Mouse (Mus musculus) mouse trophoblast stem cell (cell line): Measurements from ENCODE around the gene Inca1.

ENCODE experiments used
- in situ Hi-C, 2 experiments: fragments of 300-500 bp; cut with MseI, MboI; formaldehyde crosslinking; loops; 2 replicates in 1 of 2; 3 replicates in 1 of 2; pipeline ENCODE4 v1.15.1; 2025

Gene Inca1

DNA sequence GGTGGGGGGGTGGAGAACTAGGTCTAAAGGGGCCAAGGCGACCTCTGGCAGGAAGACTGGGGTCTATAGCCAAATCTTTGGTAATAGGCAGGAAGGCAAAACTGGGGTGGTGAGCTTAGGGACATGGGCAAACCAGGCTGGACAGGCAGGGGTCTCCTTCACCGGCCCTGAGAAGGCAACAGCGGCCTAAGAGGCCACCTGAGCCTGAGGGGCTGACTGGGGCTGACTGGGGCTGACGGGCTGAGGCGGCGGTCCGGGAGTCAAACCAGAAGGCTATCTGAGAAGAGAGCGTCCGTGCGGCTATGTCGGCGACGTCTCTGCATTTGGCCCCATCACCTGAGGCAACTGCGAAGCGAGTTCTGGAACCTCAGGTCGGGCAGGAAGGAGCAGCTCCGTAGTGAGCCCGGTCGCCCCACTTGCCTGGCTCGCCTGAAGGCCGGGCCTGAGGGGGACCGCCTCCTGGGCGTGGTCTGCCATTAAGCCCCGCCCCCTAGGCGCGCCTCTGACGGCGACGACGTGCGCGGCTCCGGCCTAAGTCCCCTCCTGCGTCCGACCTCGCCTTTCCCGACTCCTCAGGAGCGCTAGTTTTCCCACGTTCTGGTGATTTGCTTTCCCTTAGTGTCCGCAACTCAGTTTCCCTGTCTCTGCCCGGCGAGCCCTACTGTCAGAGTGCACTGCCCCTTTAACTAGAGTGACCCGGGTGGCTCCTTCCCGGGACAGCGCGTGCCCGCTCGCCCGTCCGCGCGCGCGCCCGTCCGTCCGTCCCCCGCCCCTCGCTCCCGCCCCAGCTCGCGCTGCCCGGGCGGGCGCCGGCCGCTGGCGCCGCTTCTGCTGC lies at the start of gene Inca1, which contains the start of gene Kif1c:
TSS of gene Inca1 (minus strand) at position 434 of the 835 bp plus-strand sequence.
TSS of gene Kif1c (plus strand) at position 827 of the 835 bp plus-strand sequence.
- in situ Hi-C loops, result no loop called here

DNA sequence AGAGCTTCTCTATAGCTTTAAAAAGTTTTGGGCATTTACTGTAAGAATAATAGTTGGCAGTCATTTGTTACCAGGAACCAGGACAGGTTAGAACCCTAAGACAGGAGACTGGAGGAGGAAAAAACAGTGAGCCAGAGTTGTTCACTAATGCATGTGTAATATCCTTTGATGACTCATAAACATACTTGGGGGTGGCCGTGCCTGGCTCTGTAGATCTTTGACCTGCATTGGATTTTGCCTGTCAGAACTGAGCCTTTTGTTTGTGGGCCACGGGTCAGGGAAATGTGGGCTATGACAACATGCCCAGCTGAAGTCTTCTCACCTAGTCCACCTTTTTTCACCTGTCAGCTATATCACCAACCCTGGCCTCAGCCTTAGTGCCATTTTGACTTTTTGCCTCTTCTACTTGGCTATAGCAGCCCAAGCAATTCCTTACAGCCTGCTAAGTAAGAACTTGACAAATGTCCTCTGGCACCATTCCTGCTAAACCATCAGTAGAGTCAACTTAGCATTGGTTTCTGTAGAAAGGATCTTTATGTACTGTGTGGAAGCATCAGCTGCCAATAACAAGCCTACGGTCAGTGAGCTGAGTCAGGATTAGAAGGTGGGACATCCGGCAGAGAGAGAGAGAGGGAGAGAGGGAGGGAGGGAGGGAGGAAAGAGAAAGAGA lies 48.1 kb upstream of the Inca1 start:
- in situ Hi-C loops, result no loop called here

DNA sequence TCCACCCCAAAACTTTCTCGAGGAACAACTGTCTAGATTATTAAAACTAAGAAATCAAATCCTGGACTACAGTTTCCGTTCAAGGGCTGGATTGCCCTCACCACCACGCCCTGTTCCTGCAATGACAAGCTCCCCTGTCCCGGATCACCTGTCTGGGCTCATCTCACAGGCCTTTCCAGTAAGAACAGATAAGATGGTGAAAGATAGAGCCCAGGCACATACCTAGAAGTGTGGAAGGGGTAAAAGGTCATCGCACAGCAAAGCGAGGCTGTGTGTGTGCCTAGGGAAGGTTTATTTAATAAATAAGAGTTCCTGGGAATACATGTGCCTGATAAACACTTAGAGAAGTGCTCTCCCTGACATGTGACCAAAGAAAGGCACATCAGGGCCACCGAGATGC lies 45.7 kb upstream of the Inca1 start:
- in situ Hi-C loops, result no loop called here

DNA sequence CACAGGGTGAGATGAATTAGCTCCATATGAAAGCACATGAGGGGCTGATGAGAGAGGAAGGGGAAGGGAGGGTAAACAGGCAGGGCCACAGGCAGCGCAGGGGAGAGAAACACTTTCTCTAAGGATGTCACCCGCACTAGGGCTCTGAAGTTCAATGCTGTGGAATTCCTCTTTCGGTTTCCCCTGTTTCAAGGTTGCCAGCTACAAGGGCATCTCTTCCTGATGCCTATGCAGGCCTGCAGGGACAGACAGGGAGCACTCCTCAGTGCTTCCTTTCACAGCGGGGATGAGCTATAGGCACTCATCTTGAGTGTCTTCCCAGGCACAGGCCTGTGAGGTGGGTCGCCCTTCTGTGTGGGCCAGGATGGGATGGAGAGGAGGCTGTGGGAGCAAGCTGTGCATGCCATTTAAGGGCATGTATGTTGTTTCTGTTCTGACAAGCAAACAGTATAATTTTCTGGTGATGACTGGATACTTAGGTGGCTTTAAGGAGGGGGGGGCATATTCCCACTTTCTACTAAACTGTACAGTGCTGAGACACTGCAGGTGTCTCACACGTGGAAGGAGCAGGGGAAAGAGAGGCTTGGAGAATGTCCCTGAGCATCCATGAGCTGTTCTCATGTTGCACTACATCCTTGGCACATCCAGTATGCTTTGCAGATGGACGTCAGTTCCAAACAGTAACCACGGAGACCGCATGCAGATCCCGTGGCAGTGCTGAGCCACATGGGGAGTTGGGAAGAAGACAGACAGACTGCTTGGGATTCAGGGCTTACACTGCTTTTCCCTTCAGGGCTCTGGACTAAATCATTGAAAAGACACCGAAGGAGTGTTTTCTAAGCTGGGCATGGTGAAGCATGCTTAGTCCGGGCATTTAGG lies 42.9 kb upstream of the Inca1 start:
- in situ Hi-C loops, result no loop called here

DNA sequence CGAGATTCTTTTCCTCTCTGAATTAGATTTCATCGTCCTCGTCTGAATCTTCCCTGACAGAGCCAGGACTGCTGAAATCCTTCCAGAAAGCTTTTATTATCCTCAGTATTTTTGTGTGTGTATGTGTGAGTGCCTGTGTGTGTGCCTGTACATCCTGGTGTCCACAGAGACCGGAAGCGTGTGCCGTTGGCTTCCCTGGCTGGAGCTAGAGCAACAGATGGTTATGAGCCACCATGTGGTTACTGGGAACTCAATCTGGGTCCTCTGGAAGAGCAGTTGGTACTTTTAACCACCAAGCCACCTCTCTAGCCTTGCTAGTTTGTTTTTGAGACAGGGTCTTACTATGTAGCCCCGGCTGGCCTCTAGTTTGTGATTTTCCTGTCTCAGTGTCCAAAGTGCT lies 42.2 kb upstream of the Inca1 start:
- in situ Hi-C loops, result no loop called here

DNA sequence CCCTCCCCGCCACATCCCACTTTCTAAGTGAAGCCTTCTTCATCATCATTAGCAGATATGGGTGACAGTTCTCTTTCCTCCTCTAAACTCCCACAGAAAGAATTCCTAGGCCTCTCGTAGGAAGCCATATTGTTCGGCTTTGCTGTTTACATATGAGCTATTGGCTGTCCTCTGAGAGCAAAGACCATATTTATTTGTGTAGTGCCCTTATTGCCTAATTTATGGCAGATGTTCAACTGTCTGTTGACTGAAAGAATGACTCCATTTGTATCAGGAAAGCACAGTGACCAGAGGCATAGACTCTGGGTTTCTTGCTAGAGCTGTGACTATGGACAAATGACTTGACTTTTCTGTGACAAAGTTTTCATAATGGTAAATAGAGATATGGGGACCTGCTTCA lies 41.6 kb upstream of the Inca1 start:
- in situ Hi-C loops, result no loop called here

DNA sequence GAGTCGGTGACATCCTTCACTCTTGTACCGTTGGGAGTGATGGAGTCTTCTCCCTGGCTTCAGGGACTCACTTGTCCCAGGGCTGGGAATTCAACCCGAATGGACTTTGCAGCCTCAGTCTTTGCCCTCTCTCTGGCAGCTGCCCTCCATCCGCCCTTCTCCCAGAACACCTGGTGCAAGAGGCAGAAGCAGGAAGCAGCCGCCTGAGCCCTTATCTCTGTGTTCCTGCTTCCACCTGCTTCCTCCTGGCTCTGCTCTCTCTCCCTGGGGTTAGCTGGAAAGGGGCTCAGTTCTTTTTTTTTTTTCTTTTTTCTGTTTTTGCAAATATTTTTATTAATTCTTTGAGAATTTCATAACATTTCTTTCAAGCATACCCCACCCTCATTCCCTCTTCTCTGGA lies 37.8 kb upstream of the Inca1 start:
- in situ Hi-C loops, result no loop called here

DNA sequence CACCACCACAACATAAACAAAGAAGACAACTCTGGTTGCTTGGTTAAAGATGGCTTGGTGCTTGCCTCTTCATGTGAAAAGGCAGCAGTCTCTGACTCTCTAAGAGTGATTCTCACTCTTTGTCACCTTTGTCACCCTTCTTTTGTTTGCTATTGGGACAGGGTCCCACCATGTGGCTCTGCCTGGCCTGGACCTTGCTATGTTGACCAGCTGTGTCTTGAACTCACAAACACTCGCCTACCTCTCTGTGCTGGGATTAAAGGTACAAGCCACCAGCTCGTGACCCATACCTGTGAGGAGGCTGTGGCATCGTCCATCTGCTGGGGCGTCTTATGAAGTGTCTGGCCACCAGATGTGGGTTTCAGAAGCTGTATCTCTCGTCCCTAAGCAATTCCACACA lies 33.3 kb upstream of the Inca1 start:
- in situ Hi-C loops, result no loop called here

DNA sequence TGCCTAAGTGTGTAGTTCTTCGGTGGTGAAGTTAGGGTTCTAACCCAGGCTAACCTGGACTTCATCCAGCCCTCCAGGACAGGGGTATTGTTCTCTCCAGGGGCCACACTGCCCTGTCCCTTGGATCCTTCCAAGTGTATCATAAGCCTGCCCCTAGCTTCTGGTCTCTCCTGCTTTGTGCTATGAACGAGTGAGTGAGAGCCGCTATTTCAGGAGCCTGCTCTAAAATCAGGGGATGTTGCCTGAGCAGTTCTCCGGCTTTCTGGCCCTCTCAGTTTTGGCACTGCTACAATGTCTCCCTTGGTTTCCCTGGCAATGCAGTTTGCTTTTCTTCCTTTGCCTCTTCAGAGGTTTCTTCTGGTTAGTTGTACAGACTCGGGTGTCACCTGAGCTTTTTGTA lies 31.2 kb upstream of the Inca1 start:
- in situ Hi-C loops, result no loop called here

DNA sequence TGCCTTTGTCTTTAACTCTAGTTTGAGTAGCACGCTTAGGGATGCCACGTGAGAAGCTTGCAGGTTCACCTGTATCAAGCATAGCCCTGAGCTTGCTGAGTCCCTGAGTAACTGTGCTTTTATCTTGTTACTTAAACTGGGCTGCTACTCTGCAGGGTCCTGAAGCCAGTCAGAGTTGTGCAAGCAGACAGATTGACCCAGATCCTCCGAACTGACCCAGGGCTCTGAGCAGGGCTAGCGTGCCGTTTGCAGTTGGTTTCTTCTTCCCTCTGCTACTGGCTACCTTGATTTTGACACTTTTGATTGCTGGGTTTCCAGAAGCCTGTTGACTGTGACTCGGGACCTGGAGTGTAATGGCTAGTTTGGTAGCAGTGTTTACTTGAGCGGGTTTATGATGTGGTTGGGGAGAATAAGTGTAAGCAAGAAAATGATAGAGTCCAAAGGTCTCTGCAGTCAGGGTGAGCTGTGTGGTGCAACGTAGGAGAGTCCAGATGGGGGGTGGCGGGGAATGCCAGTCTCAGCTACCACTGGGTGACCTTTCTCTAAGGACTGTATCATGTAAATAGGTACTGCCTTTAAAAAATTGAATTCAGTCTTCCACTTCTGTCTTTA lies 30.6 kb upstream of the Inca1 start:
- in situ Hi-C loops, result no loop called here

DNA sequence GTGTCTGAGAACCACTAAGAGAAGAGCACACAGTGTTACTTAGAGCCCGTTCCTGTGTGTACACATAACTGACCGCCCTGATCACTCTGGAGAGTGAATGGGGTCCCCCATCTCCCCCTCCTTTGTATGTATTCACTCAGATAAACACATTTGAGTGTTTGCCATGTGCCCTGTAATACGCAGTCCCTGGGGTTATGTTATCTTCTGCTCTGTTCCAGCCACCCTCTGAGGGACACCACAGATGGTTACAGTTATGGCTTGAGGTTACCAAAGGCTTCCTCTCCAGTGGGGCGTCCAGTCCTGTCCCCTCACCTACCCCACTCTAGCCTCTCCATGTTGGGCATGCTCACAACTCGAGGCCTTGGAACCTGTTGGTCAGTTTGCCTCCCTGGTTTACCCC lies 27.4 kb upstream of the Inca1 start:
- in situ Hi-C loops, result no loop called here

DNA sequence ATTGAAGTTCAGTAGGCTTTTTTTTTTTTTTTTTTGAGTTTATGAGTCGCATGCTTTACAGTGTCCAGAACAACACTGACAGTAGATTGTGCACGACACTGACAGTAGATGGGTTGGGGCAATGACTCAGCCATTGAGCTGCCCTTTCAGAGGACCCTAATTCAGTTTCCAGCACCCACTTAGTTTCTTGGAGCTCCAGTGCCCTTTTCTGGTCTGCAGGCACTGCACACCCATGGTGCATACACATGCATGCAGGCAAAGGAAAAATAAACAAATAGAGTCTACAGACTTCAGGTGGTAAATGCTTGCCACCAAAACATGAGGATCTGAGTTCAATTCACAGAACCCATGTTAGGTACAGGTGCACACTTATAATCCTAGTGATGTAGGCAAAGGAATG lies 26.6 kb upstream of the Inca1 start:
- in situ Hi-C loops, result no loop called here

DNA sequence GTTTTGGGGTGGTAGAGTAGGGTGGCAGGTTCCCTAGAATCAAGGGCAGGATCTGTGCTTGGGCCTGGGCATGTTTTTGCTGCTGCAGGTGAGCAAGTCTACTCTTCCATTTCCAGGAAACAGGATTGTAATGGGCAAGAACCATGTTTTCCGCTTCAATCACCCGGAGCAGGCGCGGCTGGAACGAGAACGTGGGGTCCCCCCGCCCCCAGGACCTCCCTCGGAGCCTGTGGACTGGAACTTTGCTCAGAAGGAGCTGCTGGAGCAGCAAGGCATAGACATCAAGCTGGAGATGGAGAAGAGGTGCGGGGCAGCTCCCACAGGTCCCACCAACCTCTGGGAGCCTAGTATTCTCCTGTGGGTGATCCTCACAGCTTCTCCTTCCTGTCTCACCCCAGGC lies 24.8 kb upstream of the Inca1 start:
- in situ Hi-C loops, result no loop called here

DNA sequence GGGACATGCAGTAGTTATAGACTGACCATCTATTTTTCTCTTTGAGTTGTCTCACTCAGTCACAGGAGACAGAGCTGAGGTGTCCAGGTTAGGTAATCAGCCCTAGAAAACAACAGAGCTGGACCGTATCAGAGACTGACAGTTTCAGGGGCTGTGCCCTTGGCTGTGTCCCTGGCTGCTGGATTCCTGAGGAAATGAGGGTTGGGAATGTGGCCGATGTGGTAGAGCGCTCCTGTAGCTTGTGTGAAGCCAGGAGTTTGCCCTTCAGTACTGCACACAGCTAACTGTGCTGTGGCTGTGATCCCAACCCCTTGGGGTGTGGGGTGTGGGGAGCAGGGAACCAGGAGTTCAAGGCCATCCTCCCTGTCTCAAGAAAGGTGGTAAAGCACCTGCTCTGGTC lies 21.1 kb upstream of the Inca1 start:
- in situ Hi-C loops, result no loop called here

DNA sequence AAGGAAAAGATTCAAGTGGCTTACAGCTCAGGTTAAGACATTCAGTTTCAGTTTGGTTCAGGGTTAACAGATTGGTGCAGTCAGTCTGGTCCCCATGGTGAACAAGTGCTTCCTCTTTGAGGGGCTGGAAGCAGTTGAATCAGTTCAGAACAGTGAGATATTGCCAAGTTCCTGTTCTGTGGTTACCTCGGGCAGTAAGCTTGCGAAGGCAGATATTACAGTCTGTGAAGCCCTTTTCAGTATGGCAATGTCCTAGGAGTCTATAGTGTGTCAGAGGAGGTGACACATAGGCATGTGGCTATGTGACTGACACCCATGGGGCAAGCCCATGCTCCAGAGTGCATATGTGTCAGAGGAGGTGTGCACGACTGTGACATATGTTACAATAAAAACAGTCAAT lies 20.6 kb upstream of the Inca1 start:
- in situ Hi-C loops, result no loop called here

DNA sequence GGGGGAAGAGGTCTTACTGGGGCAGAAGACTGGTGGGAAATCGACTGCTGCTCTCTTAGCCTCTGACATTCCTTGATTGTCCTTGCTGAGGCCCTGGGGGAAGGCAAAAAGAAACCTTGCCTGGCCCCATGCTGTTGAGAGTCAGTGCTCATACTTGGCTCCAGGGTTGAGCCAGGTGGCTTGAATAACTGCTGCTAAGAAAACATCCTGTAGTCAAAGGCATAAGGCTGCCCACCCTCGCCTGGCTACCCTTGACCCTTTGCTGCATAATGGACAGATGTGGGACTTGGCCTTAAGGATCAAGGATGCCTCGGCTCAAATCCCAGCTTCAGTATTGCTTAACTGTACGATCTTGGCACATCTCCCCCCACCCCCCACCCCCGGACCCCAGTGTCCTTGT lies 18.5 kb upstream of the Inca1 start:
- in situ Hi-C loops, result no loop called here

DNA sequence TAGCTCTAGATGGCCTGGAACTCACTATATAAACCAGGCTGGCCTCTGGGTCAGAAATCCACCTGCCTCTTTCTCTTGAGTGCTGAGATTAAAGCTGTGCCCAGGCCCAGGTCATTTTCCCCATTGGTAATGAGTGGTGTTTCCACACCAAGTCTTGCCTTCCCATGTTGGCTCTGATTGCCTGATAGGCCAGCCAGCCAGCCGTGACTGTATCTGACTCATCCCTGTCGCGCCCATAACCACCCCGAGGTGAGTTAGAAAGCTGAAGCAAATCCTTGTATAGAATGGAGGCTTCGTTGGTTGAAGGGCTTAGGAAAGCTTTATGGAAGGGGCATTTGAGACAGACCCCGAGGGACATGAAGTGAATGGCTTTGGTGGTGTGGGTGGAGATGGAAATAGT lies 15.9 kb upstream of the Inca1 start:
- in situ Hi-C loops, result no loop called here

DNA sequence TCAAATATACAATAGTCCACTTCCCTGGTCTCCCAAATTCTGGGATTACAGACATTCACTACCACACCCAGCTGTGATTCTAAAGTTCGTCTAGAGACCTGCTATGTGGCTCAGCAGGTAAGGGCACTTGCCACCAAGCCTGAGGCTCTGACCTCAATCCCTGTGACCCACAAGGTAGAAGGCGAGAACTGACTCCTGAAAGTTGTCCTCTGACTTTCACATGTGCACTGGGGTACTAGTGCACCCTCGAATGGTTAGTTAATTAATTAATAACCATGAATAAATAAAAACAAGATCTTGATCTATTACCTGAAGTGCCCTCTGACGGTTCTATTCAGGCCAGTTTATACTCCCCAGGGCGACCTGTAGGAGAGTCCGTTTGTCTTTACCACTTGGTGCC lies 13.3 kb upstream of the Inca1 start:
- in situ Hi-C loops, result no loop called here

DNA sequence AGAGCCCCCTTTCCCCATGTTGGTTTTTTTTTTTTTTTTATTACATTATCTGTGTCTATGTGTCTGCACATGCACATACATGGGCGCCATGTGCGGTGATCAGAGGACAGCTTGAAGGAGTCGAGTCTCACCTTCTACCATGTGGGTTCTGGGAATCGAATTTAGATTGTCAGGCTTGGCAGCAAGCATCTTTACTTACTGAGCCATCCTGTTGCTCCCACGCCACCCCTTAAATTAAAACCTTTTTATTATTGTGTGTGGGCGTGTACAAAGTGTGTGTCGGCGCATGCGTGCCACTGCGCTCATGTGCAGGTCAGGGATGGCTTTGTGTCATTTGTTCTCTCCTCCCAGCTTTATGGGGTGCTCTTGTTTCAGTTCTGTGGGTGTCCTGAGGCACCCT lies 11.1 kb upstream of the Inca1 start:
- in situ Hi-C loops, result no loop called here

DNA sequence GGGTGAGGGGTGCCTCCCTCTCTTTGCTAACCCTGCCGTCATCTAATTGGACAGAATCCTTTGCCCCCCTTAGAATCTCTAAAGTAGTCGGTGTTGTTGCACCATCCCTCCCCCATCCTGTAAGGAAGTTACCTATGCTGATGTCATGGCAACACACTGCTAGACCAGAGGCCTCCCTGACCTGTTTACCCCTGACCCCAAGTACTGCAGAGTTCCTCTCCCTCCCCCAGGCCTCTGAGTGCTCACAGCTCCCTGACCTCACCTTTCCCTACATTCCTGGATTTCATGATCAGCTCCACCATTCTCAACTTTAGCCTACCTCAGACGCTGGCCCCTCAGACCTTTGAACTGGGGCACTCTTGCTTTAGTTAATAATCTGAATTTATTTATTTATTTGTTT lies 6.2 kb upstream of the Inca1 start:
- in situ Hi-C loops, result no loop called here

DNA sequence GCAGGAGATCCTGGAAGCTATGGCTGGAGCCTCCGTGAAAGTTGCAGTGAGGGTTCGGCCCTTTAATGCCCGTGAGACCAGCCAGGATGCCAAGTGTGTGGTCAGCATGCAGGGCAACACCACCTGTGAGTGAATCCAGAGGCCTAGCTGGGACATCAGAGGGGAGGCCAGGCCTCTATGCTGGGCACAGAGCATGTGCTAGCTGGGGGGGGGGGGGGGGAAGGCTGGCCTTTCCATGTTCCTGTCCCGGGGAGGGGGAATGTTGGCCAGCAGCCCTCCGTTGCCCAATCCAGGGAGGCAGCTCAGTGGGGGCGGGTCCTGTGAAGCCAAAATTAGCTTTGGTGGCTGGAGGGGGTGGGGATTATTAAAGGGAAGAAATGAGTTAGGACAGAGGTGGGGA lies 2.8 kb upstream of the Inca1 start:
- in situ Hi-C loops, result no loop called here
